Mouse (Mus musculus): ENCODE results near the gene Abhd14b. TPM values are rescaled to one million over a fixed set of nuclear protein-coding genes. Genes with fewer than 3 reads are reported as not detected.

Gene Abhd14b
- polyA plus RNA-seq, 1 experiment from 2014 or later = 7.0 TPM

GRCm38 (mm10) chr9:106452351-106452750 lies 5.1 kb downstream of the Abhd14b start:
- H3K27me3 ChIP-seq = no peaks in the 10 kb centered on the region
- 41% methylated on average over 6 of the region's 6 CpGs for WGBS
- ATAC-seq (replicated peaks; ENCODE audit: insufficient number of reproducible peaks, insufficient read depth, low FRiP score, low read depth) = no peak

DNA sequence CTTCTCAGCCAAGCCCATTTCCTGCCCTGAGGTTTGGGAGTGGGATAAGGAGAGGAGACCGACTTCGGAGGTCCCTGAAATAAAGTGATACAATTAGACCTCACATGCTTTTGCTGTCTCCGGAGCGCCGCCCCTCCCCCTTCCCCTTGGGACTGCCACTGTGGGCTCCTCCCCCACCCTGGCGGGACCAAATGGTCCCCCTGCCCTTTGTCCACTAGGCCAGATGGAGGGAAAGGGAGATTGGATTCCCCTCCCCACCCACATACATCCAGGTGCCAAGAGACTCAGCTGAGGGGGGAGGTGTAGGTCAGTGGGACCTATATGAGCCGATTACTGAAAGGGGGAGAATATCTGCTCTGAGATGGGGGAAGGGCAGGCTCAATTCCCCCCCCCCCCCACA lies 5.6 kb downstream of the Abhd14b start:
- Histone ChIP-seq H3K27ac (peak overlapping the region; percentile 91), H3K36me3 (no peaks in the 10 kb centered on the region), H3K9me3 (replicated peaks) (no peaks in the 10 kb centered on the region), H3K4me1 (replicated peaks) (peaks cover 79% of the 10 kb centered on the region), H3K9ac (0 out of 2 replicates have a peak overlapping the region, but pooled peaks have one; percentile 7), H3K27me3 (no peaks in the 10 kb centered on the region), H3K4me2 (peak overlapping the region; percentile 95), H3K4me3 (peak overlapping the region; percentile 76)
- no peak for ATAC-seq (replicated peaks; ENCODE audit: insufficient number of reproducible peaks, insufficient read depth, low FRiP score, low read depth)
- WGBS = 7% methylated on average over 7 of the region's 7 CpGs

More at GRCm38 (mm10) chr9:106452351-106452750, 5.1 kb downstream of the Abhd14b start:
- Histone ChIP-seq H3K36me3 (no peaks in the 10 kb centered on the region), H3K9me3 (replicated peaks) (no peaks in the 10 kb centered on the region), H3K4me1 (replicated peaks) (peaks cover 79% of the 10 kb centered on the region), H3K4me3 (no peak overlapping the region), H3K4me2 (peak overlapping the region; percentile 95; the same call in 1 of the 2 replicates), H3K27ac (no peak overlapping the region), H3K9ac (no peak overlapping the region)

DNA sequence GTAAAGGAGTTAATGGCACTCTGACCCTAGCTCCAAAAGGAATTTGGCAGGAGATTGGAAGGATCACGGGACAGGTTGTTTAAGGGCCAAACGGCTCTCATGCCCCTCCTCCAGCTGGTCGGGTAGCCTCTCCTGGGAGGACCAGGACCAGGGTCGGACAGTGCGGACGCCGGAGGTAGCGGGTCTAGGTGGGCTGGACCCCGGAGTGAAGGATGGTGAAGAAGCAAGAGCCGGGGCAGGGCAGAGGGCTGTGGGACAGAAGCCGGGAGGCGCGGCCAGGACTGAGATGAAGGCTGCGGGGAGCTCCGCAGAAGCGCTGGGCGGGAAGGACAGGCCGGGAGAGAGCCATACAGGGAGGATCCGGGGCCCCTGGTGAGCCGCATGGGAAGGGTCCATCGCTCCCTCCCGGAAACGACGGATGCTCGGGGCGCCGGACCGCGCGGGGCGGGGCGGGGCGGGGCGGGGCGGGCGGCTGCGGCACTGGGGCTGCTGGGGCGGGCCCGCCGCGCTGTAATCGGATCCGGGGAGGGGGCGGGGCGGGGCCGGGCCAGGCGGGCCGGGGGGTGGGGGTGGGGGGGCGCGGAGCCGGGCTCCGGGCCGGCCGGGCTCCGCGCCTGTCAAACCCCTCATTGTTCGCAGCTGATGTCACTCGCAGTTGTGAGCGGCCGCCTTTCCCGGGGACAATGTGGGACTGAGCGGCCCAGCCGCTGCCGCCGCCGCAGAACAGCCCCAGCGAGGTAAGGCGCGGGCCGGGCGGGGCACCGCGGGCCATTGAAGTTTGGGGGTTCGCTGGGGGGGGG lies 6.2 kb downstream of the Abhd14b start, which contains the start of gene Pcbp4:
Gene Pcbp4, plus strand, starts transcription at position 21 of the 800 bp plus-strand sequence.
- H3K27me3 ChIP-seq = no peaks in the 10 kb centered on the region
- H3K27ac ChIP-seq = peak within 1 kb of the TSS; percentile 91
- ATAC-seq (replicated peaks; ENCODE audit: insufficient number of reproducible peaks, insufficient read depth, low FRiP score, low read depth) = peak; percentile 72
- H3K9ac ChIP-seq = peak within 1 kb of the TSS; percentile 79
- H3K4me3 ChIP-seq = peak within 1 kb of the TSS; percentile 76
- H3K9me3 ChIP-seq (replicated peaks) = no peaks in the 10 kb centered on the region
- H3K4me2 ChIP-seq = peak within 1 kb of the TSS; percentile 95
- H3K36me3 ChIP-seq = no peaks in the 10 kb centered on the region
- peaks cover 80% of the 10 kb centered on the region for H3K4me1 ChIP-seq (replicated peaks)
- under 1% methylated on average over 44 of the region's 74 CpGs for WGBS

- H3K4me3 ChIP-seq = peak overlapping the region; percentile 76
- peak overlapping the region; percentile 79 for H3K9ac ChIP-seq
- no peaks in the 10 kb centered on the region for H3K9me3 ChIP-seq (replicated peaks)
- no peaks in the 10 kb centered on the region for H3K27me3 ChIP-seq
- ATAC-seq (replicated peaks; ENCODE audit: insufficient number of reproducible peaks, insufficient read depth, low FRiP score, low read depth) = no peak; the same call in 1 of the 2 replicates
- no peaks in the 10 kb centered on the region for H3K36me3 ChIP-seq
- peak overlapping the region; percentile 95 for H3K4me2 ChIP-seq
- 4% methylated on average over 14 of the region's 20 CpGs for WGBS
- peaks cover 75% of the 10 kb centered on the region for H3K4me1 ChIP-seq (replicated peaks)
- peak overlapping the region; percentile 91 for H3K27ac ChIP-seq
Observed at GRCm38 (mm10) chr9:106454071-106454761, 7.0 kb downstream of the Abhd14b start.

- 3% methylated on average over 17 of the region's 17 CpGs for WGBS
- peak overlapping the region; percentile 95 for H3K4me2 ChIP-seq
- H3K27me3 ChIP-seq = no peaks in the 10 kb centered on the region
- H3K4me3 ChIP-seq = peak overlapping the region; percentile 76
- H3K4me1 ChIP-seq (replicated peaks) = peaks cover 71% of the 10 kb centered on the region
- H3K27ac ChIP-seq = peak overlapping the region; percentile 91
- H3K36me3 ChIP-seq = peaks cover 3% of the 10 kb centered on the region
- no peak for ATAC-seq (replicated peaks; ENCODE audit: insufficient number of reproducible peaks, insufficient read depth, low FRiP score, low read depth)
- H3K9me3 ChIP-seq (replicated peaks) = no peaks in the 10 kb centered on the region
- H3K9ac ChIP-seq = peak overlapping the region; percentile 79
Observed at GRCm38 (mm10) chr9:106454888-106455681, 7.8 kb downstream of the Abhd14b start.

- Histone ChIP-seq H3K9ac (peak overlapping the region; percentile 32; the same call in 1 of the 2 replicates), H3K9me3 (replicated peaks) (no peaks in the 10 kb centered on the region), H3K4me1 (replicated peaks) (peaks cover 62% of the 10 kb centered on the region), H3K4me3 (0 out of 2 replicates have a peak overlapping the region, but pooled peaks have one; percentile 4), H3K4me2 (peak overlapping the region; percentile 95), H3K27me3 (no peaks in the 10 kb centered on the region), H3K36me3 (peaks cover 14% of the 10 kb centered on the region), H3K27ac (peak overlapping the region; percentile 62)
- no peak for ATAC-seq (replicated peaks; ENCODE audit: insufficient number of reproducible peaks, insufficient read depth, low FRiP score, low read depth)
- WGBS = 36% methylated on average over 15 of the region's 15 CpGs
Observed at GRCm38 (mm10) chr9:106456325-106457162, 9.3 kb downstream of the Abhd14b start.

- Histone ChIP-seq H3K9ac (peak overlapping the region; percentile 32; the same call in 1 of the 2 replicates), H3K9me3 (replicated peaks) (no peaks in the 10 kb centered on the region), H3K36me3 (peaks cover 20% of the 10 kb centered on the region), H3K27me3 (no peaks in the 10 kb centered on the region), H3K4me2 (peak overlapping the region; percentile 95), H3K4me3 (0 out of 2 replicates have a peak overlapping the region, but pooled peaks have one; percentile 4), H3K27ac (peak overlapping the region; percentile 62), H3K4me1 (replicated peaks) (peaks cover 62% of the 10 kb centered on the region)
- no peak for ATAC-seq (replicated peaks; ENCODE audit: insufficient number of reproducible peaks, insufficient read depth, low FRiP score, low read depth)
- 52% methylated on average over 9 of the region's 9 CpGs for WGBS
Observed at GRCm38 (mm10) chr9:106457163-106457559, 9.9 kb downstream of the Abhd14b start.

- 0 out of 2 replicates have a peak overlapping the region, but pooled peaks have one; percentile 62 for H3K27ac ChIP-seq
Observed at GRCm38 (mm10) chr9:106457920-106458319, 10.7 kb downstream of the Abhd14b start.

DNA sequence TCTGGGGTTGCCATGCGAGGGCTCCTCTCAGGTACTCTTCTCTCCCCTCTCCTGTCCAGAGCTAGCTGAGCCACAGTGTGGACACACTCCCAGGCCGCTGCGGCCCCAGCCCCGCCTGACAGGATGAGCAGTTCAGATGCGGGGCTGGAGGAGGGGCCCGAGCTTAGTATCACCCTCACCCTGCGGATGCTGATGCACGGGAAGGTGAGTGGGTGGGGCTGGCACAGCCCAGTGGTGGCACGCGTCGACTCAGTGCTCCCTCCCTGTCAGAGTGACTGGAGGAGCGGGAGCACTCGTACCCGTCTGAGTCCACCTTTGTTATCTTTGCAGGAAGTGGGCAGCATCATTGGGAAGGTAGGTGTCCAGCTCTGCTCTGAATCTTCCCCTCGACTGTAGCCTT lies 12.7 kb downstream of the Abhd14b start:
- no peaks in the 10 kb centered on the region for H3K9me3 ChIP-seq (replicated peaks)
- H3K4me1 ChIP-seq (replicated peaks) = peaks cover 48% of the 10 kb centered on the region
- H3K4me3 ChIP-seq = no peak overlapping the region
- peaks cover 35% of the 10 kb centered on the region for H3K36me3 ChIP-seq
- WGBS = 64% methylated on average over 15 of the region's 15 CpGs
- H3K9ac ChIP-seq = no peak overlapping the region
- no peak for ATAC-seq (replicated peaks; ENCODE audit: insufficient number of reproducible peaks, insufficient read depth, low FRiP score, low read depth)
- H3K4me2 ChIP-seq = no peak overlapping the region
- H3K27ac ChIP-seq = no peak overlapping the region
- H3K27me3 ChIP-seq = peaks cover 10% of the 10 kb centered on the region; the same call in 1 of the 2 replicates

More at GRCm38 (mm10) chr9:106457920-106458319, 10.7 kb downstream of the Abhd14b start:
- Histone ChIP-seq H3K4me1 (replicated peaks) (peaks cover 55% of the 10 kb centered on the region), H3K4me3 (no peak overlapping the region), H3K9ac (no peak overlapping the region), H3K4me2 (no peak overlapping the region), H3K36me3 (peaks cover 24% of the 10 kb centered on the region), H3K27me3 (no peaks in the 10 kb centered on the region), H3K9me3 (replicated peaks) (no peaks in the 10 kb centered on the region)
- WGBS = 65% methylated on average over 5 of the region's 5 CpGs
- ATAC-seq (replicated peaks; ENCODE audit: insufficient number of reproducible peaks, insufficient read depth, low FRiP score, low read depth) = no peak

DNA sequence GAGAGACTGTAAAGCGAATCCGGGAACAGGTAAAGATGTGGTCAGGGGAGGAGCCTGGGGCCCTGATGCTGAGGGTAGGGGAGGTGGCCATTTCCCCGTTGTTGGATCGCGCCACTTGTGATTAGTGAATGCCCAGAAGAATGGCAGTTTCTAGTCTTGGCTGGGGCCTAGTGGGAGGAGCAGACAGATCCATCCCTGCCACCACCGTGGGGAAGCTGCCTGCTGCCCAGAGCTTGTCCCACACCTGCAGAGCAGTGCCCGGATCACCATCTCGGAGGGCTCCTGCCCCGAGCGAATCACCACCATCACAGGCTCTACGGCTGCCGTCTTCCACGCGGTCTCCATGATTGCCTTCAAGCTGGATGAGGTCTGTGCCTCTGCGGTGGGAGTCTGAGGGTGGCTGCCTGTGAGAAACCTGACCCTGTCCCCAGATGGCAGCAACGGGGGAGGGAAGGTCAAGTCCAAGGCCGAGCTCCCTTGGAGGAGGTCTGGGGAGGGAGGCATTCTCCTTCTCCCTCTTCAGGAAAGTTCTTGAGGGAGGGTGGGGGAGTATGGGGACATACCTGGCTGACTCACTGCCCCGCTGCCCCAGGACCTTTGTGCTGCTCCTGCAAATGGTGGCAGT lies 13.3 kb downstream of the Abhd14b start:
- Histone ChIP-seq H3K4me3 (no peak overlapping the region), H3K9ac (no peak overlapping the region), H3K4me1 (replicated peaks) (peaks cover 48% of the 10 kb centered on the region), H3K9me3 (replicated peaks) (no peaks in the 10 kb centered on the region), H3K36me3 (peaks cover 35% of the 10 kb centered on the region), H3K4me2 (no peak overlapping the region), H3K27me3 (peaks cover 10% of the 10 kb centered on the region; the same call in 1 of the 2 replicates), H3K27ac (no peak overlapping the region)
- ATAC-seq (replicated peaks; ENCODE audit: insufficient number of reproducible peaks, insufficient read depth, low FRiP score, low read depth) = no peak
- WGBS = 76% methylated on average over 18 of the region's 18 CpGs

Data from heart, embryonic 15.5 days (tissue).